Mouse (Mus musculus) bone marrow macrophage, adult 2 months (primary cell): ENCODE data around the gene Lhpp. TPM values are rescaled to one million over a fixed set of nuclear protein-coding genes. Genes with fewer than 3 reads are reported as not detected.

Experiments
- H3K27ac ChIP-seq: 2 replicates; pipeline ENCODE4 v1.5.1; 2012; ENCODE audit warnings: low read depth, low read length; ENCODE audit not compliant: insufficient read depth
- H3K4me1 ChIP-seq: 2 replicates; pipeline ENCODE4 v1.6.1; 2012; ENCODE audit warnings: low read length; ENCODE audit not compliant: control insufficient read depth, insufficient read depth
- H3K4me3 ChIP-seq: 2 replicates; pipeline ENCODE4 v1.5.1; 2012; ENCODE audit warnings: mild to moderate bottlenecking, low read length, moderate library complexity; ENCODE audit not compliant: insufficient read depth
- CTCF ChIP-seq: IDR thresholded peaks from 2 replicates; pipeline ENCODE4 v1.5.1; 2012; ENCODE audit warnings: low read depth, mild to moderate bottlenecking, low read length, moderate library complexity
- POLR2A ChIP-seq: IDR thresholded peaks from 2 replicates; pipeline ENCODE4 v1.6.1; 2012; ENCODE audit warnings: mild to moderate bottlenecking, low read depth, low read length, borderline replicate concordance
- polyA plus RNA-seq: library from polyadenylated mRNA; stranded (reverse); fragments of >200 nt; gene quantifications from 2 replicates; pipeline ENCODE4 v1.2.4, GENCODE M21; 2012; ENCODE audit not compliant: missing spikeins, insufficient read depth, insufficient read length

Gene Lhpp
- polyA plus RNA-seq, 1 experiment, result 14.8 TPM

DNA sequence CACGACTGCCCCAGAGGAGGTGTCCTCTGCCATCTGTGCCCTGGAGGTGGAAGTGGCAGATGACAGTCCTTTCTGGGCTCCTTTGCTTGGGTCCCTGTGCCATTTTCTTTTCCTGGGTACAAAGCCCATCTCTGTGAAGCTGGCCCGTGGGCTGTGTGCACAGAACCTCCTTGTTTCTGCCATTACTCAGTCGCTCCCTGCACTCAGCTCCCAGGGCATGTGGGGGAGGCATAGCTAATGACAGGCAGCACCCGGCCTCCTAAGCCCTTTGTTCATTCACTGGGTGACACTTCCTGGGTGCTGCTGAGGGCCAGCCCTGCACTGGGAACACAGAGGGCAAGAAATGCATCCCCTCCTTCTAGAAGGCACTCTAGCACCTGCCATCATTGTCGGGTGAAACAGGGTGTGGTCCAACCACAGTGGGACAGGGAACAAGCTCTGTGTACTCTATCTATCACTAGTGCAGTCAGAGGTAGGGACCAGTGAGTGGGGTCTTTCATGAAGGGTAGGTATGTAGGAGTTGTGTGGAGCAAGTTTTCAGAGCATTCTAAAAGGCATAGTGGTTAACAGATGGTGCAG lies 92.1 kb downstream of the Lhpp start:
- H3K4me1 ChIP-seq, result peaks cover 36% of the 10 kb centered on the region
- TF ChIP-seq CTCF, result no peak
- no peak for TF ChIP-seq POLR2A
- H3K4me3 ChIP-seq, result no peak overlapping the region
- H3K27ac ChIP-seq, result no peak overlapping the region

DNA sequence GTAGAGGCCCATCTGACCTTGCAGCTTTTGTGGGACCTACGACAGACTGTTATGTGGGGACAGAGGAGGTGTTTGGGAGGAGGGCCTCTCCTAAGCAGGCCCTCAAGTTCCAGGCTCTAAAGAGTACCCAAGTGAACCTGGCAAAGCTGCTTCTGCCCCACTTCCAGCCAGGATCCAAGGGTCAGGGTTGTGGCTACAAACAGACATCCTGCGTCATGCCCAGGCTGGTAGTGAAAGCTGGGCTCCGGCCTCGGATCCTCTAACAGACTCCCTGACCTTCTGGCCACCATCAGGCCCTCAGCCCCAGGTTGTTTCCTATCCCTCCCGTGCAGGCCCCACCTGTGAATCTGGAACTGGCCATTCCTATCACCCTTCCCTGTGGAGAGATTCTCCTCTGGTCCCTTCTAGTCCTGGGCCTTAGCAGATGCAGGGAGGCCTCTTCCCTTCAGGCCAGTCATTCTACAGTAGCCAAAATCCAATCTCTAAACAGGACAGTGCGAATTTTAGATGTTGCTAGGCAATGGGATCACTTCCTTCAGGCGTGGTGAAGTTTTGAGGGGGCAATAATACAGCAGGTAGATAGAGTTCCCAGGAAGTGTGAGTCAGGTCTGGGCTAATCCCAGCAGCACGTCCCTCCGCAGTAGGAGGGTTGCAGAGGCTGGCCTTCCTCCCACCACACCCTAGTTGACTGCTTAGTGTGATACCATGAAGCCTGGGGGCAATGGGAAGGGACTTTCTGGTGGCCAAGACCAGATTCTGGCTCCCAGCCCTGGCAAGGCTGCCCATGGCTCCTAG lies 93.3 kb downstream of the Lhpp start:
- H3K27ac ChIP-seq, result no peak overlapping the region
- H3K4me3 ChIP-seq, result no peak overlapping the region
- H3K4me1 ChIP-seq, result peaks cover 44% of the 10 kb centered on the region

DNA sequence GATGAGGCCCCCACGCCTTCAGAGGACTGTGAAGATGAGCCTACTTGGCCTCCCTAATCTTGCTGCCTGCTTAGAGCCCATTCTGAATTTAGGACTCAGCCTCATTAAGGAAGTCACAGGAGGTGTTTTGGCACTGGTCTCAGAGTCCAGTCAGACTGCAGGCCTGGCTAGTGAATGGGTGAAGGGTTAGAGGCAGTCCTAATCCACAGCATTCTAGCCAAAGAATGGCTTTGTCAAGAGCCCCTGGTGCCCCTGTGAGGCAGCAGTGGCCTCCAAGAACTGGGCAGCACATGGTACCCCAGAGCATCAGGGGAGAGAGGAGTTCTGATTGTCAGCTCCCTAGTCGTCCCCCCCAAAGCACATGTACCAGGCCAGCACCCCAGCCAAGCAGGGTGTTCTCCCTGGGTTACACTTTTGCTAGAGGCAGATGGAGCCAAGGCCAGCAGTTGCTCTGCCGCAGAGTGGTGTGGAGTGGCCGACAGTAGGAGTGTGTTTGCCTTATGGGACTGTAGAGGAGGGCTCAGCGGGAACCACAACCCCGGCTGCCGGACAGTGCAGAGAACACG lies 94.0 kb downstream of the Lhpp start:
- no peak overlapping the region for H3K4me3 ChIP-seq
- no peak overlapping the region for H3K27ac ChIP-seq
- TF ChIP-seq CTCF (no peak), POLR2A (no peak)
- H3K4me1 ChIP-seq, result peaks cover 44% of the 10 kb centered on the region

More for the DNA sequence above, 93.3 kb downstream of the Lhpp start:
- no peak for TF ChIP-seq CTCF
- TF ChIP-seq POLR2A, result no peak

DNA sequence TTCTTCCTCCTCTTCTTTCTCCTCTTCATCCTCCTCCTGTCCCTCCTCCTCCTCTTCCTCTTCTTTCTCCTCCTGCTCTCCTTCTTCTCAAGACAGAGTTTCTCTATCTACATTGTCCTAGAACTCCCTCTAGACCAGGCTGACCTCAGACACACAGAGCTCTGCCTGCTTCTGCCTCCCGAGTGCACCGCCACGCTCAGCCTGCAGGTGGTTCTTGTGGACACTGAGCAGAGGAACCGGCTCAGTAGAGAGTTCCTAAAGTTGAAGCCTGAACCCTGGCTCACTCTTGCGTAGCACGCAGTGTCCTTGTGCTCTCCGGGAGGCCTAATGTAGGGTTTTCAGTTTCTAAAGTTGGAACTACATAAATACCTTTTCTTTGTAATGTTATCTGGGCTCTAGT lies 94.7 kb downstream of the Lhpp start:
- Histone ChIP-seq H3K27ac (no peak overlapping the region), H3K4me1 (peaks cover 36% of the 10 kb centered on the region), H3K4me3 (no peak overlapping the region)
- no peak for TF ChIP-seq POLR2A
- no peak for TF ChIP-seq CTCF

DNA sequence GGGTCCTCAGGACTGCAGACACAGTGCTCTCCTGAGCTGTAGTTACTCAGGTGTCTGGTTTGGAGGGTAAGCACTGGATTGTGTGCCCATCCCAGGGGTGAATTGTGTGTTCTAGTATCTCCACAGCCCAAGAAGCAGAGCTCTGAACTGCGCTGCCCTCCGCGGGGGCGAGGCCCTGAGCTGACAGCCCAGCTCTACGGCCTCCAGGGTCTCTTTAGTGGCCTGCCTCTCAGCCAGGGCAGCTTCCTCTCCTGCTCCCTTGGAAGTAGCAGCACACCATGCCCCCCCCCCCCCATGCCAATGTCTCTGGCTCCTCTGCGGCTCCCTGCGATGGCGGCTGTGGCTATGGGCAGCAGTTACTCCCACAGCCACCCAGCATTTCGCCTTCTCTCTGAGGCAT lies 101.1 kb downstream of the Lhpp start:
- Histone ChIP-seq H3K4me3 (no peak overlapping the region), H3K27ac (no peak overlapping the region), H3K4me1 (peaks cover 54% of the 10 kb centered on the region)
- no peak for TF ChIP-seq POLR2A
- no peak for TF ChIP-seq CTCF

DNA sequence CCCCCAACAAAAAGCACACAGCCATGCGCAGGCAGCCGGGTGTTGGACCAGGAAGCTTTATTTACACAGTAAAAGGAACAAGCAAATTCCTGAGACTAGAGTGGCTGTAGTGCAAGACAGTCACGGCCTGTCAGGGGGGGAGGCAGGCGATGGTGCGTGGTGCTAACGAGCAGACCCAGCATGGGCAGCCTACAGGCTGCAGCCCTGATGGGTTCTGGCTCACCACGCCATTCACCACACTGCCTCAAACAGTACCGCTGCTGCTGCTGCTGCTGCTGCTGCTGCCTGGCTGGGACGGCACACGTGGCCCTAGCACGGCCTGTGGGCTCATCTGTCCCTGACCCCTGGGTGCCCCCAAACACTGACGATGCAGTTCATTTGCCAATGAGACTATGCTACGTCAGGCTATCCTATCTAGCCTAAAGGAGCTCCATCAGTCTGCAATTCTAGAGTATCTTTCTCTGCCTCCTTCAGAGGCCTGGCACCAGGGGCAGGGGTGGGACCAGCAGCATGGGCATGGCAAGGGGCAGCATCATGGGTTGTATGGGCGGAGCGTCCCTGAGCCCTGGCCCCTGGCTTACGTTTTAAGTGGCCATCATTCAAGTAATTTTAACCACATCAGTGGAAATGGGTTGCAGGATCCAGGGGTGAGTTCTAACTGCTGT lies 101.7 kb downstream of the Lhpp start:
- Histone ChIP-seq H3K4me3 (no peak overlapping the region), H3K27ac (no peak overlapping the region), H3K4me1 (peaks cover 51% of the 10 kb centered on the region)
- TF ChIP-seq CTCF (no peak), POLR2A (no peak)

DNA sequence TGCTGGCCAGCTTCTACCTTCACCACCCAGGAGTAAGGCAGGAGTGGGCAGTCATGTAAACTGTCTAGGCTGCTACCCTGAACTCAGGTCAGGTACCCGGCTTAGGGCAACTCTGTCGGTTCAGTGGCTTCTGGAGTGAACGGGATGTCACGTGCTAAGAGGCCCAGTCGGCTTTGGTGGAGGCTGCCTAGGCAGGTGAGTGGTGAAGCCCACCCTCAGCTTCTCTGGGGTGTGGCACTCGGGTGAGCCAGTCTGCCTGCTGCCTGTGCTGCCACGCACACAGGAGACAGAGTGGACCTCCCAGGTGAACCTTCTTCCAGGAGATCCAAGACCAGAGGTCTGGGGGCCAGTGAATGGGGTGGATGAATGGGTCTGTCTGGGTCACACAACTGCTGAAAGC lies 102.5 kb downstream of the Lhpp start:
- H3K4me1 ChIP-seq, result peaks cover 47% of the 10 kb centered on the region
- TF ChIP-seq CTCF (no peak), POLR2A (no peak)
- no peak overlapping the region for H3K4me3 ChIP-seq
- peak overlapping the region; percentile 99 for H3K27ac ChIP-seq

DNA sequence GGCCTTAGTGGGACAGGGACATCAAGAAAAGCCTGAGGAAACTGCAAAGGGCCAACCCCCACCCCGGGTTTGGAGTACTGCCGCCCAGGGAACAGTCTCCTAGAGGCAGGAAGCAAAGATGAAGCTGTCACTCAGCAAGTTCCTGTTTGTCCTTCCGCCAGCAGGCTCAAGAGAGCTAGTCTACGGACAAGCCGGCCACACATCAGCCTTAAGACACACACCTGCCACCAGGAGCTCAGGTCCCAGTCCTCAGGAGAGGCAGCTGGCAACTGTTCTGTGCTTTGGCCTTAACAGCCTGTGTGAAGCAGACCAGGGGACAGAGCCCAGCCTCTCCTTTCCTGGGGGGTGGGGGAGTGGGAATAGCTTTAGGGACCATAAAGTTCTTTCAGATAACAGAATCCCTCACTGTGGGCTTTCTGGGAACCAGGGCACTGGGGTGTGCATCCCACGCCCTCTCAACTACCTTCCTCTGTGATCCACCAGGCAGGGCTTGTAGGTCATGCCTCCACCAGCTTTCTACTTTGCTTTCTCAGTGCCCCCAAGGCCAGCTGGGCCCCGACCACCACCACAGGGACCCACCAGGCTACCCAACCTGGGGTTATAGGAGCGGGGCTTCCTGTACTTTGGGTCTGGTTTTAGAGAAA lies 103.2 kb downstream of the Lhpp start:
- Histone ChIP-seq H3K4me3 (peak overlapping the region; percentile 22), H3K4me1 (peaks cover 49% of the 10 kb centered on the region), H3K27ac (peak overlapping the region; percentile 99)
- TF ChIP-seq CTCF (no peak), POLR2A (0 out of 2 replicates have a peak, but pooled peaks have one; percentile 47)

DNA sequence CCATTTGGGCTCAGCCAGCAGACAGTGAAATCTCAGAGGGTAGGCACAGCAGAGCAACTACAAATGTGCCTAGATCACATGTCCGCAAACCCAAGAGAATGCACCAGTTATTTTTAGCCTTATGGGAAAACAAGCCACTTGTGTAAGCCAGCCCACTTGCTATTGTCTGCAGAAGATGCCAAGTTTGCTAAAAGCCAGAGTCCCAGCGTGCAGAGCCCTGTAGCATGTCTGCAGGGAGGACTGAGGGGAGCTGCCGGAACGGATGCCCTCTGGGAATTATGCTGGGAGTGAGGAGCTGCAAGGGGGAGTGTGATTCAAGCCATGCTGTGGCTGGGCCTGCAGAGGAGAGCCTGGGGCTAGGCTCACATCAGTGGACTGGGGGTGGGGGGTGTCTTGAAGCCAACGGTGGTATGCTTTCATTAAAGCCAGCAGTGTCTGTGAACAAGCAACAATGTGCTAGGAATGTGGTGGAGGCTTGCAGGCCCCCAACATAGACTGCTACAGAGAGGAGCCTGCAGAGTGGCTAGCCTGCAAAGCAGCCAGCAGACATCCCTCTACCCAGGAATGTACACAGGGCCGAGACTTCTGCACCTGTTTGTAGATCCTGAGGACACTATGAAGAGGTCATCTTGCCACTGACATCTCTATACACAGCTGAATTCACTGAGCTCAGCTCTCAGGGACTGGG lies 103.9 kb downstream of the Lhpp start:
- Histone ChIP-seq H3K4me1 (peaks cover 52% of the 10 kb centered on the region), H3K27ac (peak overlapping the region; percentile 99), H3K4me3 (peak overlapping the region; percentile 26; the same call in 1 of the 2 replicates)
- TF ChIP-seq POLR2A (0 out of 2 replicates have a peak, but pooled peaks have one; percentile 46), CTCF (no peak)
